Mouse (Mus musculus) urinary bladder, postnatal 4 days (tissue): ENCODE data around the gene Fitm2.

Source experiments
- DNase-seq, 2 experiments: peaks; one replicate each; pipeline ENCODE4 v3.0.0; 2021 to 2022; ENCODE audit warnings: low spot score in 2 of 2

Fitm2 gene

DNA sequence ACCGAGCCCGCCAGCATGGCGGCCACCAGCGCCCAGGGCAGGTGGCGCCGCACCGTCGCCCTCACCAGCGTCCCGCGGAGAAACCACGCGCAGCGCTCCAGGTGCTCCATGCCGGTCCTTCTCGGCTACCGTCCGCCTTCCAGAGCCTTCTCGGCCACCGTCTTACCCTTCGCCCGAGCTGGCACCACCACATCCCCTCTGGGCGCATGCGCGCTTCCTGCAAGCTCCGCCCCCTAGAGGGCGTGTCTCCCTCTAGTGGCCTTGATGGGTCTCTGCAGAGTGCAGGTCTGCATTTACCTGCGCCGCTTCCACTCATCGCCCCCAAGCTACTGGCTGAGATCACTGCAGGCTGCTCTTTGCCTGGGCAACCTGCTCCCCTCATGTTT is at the start of gene Fitm2:
Gene Fitm2 (minus strand): TSS at position 164 of the 386 bp plus-strand sequence.
- DNase-seq = peak; percentile 92 to 95

DNA sequence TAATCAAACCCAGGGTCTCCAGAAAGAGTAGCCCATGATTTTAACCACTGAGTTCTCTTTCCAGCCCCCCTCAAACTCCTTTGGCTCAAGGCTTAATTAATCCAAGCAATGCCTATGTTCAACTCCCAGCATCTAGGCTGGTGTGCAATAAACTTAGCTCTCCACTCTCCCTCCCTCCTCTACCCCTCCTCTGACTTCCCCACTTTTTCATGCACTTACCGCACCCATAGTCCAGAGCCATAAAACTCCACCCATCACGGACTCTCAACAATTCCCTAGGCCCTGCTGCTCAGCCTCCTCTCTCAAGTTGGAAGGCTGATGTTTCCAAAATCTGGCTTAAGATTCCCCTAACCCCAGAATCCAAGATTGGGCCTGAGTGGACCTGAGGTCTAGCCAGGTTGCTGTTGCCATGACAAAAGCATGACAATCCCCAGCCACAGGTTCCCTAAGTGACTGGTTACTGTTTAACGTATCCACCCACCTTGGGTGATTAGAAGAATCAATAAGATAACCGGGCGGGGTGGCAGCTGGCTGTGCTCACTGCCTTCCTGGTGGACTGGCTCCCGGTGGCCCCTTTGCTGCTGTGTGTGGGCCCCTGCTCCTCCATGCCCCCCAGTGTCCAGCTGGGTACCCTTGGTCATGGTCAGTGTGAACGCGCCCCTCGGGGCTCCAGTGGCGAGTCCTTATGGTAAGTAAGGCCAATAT is 34.0 kb upstream of the Fitm2 start, which contains the start of gene Hnf4a:
Gene Hnf4a (plus strand): TSS at position 509 of the 705 bp plus-strand sequence.
- DNase-seq = no peak

DNA sequence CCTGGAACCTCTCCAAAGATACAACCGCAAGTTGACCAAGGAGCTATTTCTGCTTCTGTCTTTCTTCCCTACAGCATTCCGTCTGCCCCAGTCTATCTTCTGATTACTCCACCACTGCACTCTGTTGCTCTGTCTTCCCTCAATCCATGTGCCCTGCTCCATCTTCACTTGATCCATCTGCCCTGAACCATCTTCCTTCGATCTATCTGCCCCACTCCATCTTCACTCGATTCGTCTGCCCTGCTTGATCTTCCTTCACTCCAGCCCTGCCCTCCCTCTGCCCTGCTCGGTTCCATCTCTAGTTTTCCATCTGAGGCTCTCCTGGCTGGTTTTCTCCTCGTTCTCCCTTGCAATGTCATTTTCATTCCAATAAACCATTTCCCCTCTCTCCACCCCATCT is 30.8 kb upstream of the Fitm2 start:
- DNase-seq = no peak

DNA sequence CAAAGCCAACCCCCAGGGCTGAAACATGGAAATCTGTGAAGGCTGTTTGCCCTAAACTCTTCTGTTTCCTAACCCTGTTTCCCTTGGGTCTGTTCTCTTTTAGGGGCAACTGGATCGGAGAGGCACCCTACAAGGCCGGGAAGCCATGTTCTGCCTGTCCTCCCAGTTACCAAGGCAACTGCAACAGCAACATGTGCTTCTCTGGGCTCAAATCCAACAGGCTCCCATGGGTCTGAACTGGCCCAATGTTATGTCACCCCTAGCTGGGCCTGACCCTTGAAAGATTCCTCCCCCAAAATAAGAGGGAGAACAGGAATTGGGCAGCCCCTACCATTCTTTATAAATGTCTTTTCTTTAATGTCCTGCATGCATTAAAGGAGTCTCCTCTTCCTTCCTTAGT is 29.8 kb upstream of the Fitm2 start:
- DNase-seq = no peak

DNA sequence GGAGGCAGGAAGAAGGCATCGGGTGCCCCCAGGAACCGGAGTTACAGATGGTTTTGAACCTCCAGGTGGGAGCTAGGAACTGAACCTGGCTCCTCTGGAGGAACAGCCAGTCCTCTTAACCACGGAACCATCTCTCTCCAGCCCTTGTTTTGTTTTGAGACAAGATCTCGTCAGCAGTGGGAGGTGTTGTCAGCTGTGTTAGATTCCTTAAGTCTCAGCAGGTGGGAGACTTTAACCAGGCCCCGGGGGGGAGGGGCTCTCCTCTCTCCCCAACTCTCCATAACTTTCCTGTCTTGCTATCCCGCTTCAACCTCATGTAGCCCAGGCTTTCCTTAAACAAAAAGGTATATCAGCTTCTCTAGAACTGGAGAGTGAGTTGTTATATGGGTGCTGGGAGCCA is 22.0 kb upstream of the Fitm2 start:
- DNase-seq = no peak

DNA sequence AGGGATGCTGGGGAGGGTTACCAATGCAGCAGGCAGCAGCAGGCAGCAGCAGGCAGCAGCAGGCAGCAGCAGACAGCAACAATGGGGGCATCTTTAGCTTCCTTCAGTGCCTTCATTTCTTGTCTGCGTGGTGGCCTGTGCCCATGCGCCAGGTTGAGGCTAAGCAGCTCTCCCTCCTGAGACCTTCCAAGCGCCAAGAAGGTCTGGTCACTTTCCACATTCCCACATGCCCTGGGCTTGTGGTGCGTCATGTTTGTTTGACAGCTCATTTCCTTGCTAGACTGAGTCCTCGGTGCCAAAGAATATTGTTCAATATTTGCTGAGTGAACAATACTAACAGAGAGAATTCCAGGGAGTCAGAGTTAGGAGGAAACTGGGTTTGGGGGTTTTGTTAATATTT is 21.5 kb upstream of the Fitm2 start:
- DNase-seq = no peak

DNA sequence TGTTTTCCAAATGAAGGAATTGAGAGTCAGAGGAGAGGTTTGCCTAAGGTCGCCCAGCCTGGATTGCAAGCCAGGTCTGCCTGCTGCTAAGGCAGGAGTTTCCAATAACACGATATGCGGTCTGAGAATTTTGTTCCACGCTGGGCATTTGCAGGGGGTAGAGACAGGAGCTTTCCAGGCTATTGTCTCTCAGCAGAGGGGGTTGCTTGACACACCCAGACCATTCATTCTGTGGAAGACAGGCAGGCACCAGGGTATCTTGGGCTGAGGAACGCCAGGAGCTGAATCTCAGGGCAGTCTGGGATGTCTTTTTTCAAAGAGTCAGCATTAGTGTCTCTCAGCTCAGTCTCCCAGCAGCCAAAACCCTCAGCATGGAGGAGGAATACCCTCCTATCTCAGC is 20.6 kb upstream of the Fitm2 start:
- no peak for DNase-seq

DNA sequence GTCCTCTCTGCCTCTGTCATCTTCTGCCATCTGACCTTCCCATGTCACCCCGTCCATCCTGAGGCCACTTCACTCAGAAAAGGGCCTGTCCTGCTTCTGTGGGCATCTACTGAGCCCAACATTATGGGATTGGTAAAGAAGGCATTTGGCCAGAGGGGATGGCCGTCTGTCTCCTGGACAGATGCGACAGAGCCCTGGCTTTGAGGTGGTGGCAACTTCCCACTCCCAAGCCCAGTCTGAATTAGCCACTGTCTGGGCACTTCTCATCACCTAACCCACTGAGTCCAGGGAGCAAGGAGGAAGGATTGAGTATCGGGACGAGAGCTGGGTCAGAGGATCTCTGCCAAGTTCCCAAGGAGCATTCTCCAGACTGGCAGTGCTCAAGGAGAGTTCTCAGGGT is 19.6 kb upstream of the Fitm2 start, which contains the start of gene R3hdml:
Gene R3hdml (plus strand): TSS at position 301 of the 400 bp plus-strand sequence.
- DNase-seq = no peak

DNA sequence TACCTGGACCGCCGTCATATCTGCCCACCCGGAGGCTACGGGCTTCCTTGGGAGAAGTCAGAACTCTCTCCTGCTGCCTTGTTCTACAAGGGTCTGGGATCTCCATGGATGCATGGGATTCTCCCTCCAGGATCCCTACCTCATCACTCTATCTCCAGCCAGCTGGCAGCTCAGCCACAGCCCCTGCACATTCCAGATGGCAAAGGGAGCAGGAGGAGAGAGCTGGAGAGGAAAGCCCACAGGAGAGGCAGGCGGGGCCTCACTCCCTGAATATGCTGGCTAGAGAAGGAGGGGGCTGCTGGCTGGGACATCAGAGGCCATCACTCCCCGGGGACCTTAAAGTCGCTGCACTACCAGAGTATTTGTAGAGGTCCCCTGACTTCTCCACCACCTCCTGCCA is 18.9 kb upstream of the Fitm2 start:
- DNase-seq = no peak

DNA sequence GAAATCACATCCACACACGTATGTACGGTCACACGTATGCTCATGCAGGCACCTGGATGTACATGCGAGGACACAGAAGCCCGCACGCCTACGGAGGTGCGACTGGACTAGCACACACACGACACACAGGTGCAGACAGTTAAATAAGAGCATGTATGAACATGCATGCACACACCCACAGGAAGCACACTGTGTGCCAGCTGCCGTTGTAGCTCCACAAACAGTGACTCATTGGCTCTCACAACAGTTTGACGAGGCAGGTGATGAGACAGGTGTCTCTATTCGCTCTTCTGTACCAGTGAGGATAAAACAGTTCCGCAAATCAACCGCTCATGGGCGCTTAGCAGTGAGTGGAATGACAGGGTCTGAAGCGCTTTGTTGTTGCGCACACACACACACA is 18.2 kb upstream of the Fitm2 start:
- no peak for DNase-seq

DNA sequence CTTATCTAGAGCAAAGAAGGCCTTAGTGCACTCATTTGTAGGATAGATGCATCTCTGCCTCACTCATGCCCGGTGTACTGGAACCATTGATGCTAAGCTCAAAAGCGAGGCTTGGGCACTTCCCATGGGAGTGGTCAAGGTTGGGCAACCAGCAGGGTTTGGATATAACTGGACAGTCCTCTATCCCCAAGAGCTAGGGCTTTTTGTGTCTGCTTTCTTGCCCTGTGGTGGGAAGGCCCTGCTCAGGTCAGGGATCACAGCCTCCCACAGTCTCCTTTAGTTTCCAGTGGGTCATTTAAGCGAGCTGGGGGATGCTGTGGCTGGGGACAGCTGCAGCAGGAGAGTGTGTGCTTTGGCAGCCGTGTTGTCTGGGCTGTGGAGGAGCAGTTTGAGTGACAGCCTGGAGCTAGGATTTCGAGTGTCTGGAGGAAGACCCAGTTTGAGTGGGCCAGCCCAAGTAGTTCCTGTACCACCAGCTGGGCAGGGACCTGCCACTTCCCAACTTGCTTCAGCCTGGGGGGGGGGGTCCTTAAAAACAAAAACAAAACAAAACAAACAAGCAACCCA is 17.4 kb upstream of the Fitm2 start:
- DNase-seq = no peak

DNA sequence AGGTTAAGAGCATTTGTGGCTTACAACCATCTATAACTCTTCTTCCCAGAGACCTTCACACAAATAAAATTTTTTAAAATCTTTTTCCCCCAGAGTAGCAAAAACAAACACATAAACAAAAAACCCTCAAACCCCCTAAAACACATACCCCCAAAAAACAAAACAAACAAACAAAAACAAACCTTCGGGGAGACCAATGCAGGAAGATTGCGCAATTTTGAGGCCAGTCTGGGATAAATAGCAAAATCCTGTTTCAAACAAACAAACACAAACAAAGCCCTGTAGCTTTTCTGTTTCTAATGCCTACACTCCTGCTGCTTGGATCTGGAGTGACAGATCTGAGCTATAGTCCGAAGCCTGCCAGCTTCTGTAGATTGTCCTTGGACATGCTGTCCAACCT is 14.9 kb upstream of the Fitm2 start:
- DNase-seq = no peak

DNA sequence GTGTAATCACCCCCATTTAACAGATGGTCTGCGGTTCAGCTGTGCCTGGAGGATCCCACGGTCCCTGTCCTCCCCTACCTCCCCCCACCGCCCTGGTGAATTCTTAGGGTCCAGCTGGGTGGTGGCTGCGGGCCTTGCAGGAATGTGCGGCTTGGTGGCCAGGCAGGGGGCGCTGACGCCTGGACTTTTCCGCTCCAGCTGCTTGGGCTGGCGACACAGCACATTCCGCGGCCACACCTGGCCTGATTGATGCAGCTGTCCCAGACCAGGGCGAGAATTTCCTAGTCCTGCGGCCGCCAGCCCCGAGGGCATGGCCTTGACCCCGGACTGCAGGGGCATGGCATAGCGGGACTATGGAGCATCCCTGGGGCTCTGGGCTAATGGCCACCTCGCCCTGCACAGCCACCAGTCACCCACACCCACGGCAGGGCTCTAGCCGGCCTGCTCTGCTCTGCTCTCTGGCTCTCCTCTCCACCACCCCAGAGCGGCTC is 9.2 kb upstream of the Fitm2 start:
- no peak for DNase-seq

DNA sequence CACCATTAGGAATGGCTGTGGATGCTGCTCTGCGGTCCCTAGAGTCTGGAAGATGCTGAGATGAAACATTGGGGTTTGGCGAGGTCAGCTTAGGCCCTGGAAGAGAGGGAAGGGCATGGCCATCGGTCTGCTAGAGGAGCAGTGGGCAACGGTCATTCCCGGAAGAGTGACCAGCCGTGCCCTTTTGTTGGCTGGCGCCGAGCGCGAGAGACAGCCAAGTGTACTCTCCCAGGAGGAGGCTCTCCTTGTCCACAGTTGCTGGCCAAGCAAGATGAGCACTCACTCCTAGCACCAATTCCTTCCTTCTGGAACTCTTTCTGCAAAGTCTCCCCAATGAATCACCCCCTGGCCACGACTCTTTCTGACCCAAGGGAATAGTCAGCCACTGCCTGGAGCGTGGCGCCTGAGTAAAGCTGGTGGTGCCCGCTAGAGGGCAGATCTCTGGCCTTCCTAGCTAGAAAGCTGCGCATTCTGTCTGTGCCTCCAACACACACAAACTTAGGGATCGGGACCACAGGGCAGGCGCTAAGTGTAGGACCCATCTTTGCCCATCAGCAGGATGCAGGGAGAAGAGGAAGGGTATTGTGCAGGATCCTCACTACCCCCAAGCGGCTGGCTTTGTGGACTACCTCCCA is 7.9 kb upstream of the Fitm2 start:
- no peak for DNase-seq

DNA sequence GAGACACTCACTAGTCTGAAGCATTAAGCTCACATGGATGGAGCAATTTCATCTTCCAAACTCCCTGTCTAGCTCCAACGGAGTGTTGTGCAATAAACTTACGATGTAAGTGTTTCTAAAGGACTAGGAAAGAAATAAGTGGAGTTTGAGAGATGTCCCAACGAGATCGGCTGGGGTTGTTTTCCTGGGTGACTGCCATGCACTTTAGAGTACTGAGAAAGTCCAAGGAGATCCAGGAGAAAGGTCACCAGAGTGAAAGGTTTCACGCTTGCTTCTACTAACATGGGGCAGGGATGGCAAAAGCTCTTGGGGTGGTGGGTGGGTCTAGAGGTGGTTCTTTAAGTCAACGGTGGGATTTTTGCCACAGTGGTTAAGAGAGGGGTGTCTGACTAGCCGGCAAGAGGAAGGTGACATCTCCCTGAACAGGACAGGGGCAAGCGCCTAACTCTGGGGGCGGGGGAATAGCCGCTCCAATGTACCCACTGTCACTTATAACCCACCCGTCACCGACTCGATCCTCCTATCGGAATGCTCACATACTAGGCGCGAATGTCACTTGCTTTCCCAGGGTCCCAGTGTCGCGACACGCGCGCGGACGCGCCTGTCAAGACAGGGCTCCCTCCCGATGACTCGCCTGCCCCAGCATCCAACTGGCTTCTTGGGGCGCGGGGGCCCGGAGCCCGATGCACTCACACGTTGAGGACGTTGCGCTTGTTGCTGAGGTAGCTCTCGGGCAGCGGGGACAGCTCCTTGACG is 541 bp downstream of the Fitm2 start:
- DNase-seq = no peak

DNA sequence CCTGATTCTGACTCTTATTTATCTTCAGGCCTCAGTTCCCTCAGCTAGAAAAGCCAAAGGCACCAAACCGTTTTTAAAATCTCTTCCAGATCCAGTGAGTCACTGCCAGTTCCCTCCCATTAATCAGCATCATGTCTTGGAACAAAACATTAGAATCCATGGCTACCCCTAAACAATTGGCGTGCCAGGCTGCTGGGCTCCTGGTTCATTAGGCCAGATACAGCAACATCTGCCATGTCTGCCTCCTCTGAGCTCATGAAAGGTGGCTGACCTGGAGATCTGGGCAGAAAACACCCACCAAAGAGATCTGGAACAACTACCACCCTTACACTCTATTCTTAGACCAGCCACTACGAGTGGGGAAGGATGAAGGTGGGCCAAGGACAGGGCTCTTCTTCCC is 1.3 kb downstream of the Fitm2 start:
- no peak for DNase-seq

DNA sequence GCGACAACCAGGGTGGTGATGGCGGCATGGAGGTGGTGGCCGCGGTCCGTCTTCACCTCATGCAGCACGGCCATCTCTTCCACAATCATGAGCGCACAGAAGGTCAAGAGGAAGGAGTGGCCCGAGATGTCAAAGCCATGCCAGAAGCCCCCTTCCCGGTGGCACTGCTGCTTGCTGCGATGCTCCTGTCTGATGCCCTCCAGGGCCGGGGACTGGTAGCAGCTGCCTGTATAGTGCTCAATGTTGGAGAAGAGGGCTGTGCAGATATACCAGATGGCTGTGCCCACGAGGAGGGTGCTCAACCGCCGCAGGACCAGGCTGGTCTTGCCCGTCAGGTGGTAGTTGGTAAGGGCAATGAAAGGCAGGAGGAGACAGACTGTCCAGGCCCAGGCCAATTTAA is 2.7 kb downstream of the Fitm2 start:
- no peak for DNase-seq

DNA sequence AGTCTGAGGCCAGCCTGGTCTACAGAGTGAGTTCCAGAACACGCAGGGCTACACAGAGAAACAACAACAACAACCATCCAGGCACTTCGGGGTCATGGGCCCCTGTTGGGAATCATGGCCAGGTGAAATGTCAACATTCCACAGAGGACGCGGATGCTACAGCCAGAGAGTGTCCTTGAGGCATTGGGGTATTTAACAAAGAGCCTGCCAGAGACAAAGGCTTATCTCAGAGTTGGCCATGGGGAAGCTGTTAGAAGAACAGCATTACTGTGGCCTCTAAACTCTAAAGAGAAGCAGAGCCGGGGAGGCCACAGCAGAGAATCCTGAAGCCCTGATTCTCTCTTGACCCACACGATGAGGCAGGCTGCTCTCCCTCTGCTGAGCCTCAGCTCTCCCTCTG is 3.6 kb downstream of the Fitm2 start:
- no peak for DNase-seq

DNA sequence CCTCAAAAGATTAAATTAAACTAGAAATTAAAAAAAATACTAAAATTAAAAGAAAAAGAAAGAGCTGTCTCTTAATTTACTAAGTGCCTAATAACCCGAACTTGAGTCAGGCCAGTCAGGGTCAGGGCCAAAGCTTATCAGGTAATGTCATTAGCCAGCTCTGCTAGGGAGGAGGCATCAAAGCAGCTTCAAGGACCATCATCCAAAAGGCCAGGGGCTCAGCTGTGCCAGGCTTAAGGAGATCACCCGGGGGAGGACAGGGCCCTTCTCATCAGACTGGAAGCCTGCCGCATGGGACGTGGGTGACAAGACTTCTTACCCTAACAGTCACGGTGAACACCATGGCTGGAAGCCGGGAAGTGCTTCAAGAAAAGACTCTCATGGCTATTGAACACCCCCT is 4.8 kb downstream of the Fitm2 start:
- no peak for DNase-seq

DNA sequence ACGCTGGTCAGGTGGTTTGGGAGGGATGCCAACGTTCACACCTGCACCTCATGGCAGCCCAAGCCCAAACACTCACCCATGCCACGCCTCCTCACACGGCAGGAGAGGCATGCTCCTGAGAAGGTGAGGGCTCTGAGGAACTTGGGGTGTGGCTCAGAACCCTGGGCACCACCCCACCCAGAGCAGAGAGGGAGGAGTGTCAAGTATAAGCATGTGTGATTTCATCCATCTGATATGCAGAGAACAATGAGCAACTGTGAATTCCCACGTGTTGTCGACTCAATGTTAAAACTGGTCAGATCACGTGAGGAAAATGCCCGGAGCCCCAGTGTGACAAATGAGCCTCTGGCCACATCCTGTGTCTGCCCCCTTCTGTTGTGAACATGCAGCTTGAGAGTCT is 5.7 kb downstream of the Fitm2 start:
- DNase-seq = no peak

DNA sequence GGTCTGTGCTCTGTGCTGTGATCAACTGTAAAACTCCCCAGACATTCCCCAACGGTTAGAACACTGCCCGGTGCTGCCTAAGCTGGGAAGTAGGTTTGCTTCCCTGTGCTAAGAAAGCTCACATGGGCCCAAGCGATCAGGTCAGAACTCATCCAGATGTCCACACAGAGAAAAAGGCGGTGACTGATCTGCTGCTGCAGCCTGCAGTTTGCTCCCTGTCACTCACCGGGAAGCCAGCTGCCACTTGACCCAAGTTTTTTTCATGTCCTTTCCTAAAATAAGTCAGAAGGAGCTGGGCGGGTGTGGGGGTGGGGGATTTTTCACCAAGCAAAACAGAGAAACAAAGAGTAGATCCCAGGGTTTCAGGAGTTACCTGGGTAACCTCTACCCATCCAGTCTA is 7.9 kb downstream of the Fitm2 start:
- no peak for DNase-seq

DNA sequence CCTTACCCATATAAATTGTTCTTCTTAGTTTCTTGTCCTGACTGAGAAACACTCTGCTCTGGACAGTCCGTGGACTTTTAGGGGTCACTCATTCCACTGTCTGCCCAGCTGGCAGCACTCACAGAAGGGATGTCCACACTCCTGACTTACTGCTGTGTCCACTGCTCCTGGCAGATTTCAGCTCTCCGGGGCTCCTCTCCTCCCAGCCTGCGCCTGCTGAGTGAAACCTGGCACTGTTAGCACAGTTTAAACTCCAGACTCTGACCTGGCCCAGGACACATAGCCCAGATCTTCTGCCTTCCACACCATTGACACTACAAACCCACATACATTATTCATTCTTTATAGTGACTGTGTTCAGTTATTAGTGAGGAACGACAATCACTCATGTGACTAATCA is 8.4 kb downstream of the Fitm2 start:
- DNase-seq = no peak
